Mouse (Mus musculus) cerebellum, adult 2 months (tissue): ENCODE results near the gene Hamp2.
"Not testable (repeated sequence)": the region's sequence is repeated elsewhere in the genome, so short reads cannot be mapped to it uniquely, and the experiment has no call there.

Source experiments
- CTCF ChIP-seq: fragments of 200-500 bp; IDR thresholded peaks from 2 replicates; pipeline ENCODE4 v1.5.1; 2011; ENCODE audit warnings: low read depth, mild to moderate bottlenecking, control low read depth, low read length, moderate library complexity, borderline replicate concordance; ENCODE audit not compliant: insufficient read depth
- POLR2A ChIP-seq: fragments of 200-500 bp; IDR thresholded peaks from 2 replicates; pipeline ENCODE4 v1.6.1; 2011; ENCODE audit warnings: low read length, control low read depth, borderline replicate concordance; ENCODE audit not compliant: insufficient read depth

DNA sequence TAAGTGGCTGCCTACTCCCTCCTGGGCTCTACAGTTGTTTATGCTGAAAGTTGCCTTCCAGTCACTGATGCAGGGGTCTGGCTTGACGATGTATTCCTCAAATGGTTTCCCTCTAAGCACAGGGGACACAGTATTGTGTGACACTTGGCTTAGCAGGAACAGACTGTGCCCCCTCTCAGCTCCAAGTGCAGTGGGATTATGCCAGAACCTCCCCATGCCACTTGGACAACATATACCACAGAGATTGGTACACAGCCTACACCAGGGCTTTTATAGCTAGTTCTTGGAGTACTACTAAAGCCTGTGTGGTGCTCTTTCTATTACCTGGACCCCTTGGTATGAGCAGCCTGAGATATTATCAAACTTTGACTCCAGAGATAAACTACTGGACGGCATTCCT, 20.2 kb upstream of the Hamp2 start:
- not testable (repeated sequence) for TF ChIP-seq CTCF, POLR2A
